Mouse (Mus musculus): ENCODE measurements around the gene Serpinb11. TPM values are rescaled to one million over a fixed set of nuclear protein-coding genes. Genes with fewer than 3 reads are reported as not detected.

Gene Serpinb11
- total RNA-seq (2015; ENCODE audit: low replicate concordance): not detected in 2 replicates
- total RNA-seq (2017; ENCODE audit: low replicate concordance): not detected in 2 replicates

GRCm38 (mm10) chr1:107360898-107361297 lies at the start of gene Serpinb11:
Serpinb11 (plus strand) TSS chr1:107361198.
- ATAC-seq (replicated peaks; ENCODE audit: low FRiP score, poor library complexity, severe bottlenecking): no peak

GRCm38 (mm10) chr1:107345979-107346378 lies 15.0 kb upstream of the Serpinb11 start:
- no peak for ATAC-seq (replicated peaks; ENCODE audit: low FRiP score, poor library complexity, severe bottlenecking)

GRCm38 (mm10) chr1:107346788-107347187 lies 14.2 kb upstream of the Serpinb11 start:
- no peak for ATAC-seq (replicated peaks; ENCODE audit: low FRiP score, poor library complexity, severe bottlenecking)

GRCm38 (mm10) chr1:107350392-107350791 lies 10.6 kb upstream of the Serpinb11 start:
- no peak for ATAC-seq (replicated peaks; ENCODE audit: low FRiP score, poor library complexity, severe bottlenecking)

- no peak for ATAC-seq (replicated peaks; ENCODE audit: low FRiP score, poor library complexity, severe bottlenecking)
Measured at GRCm38 (mm10) chr1:107351115-107351514, 9.9 kb upstream of the Serpinb11 start.

- no peak for ATAC-seq (replicated peaks; ENCODE audit: low FRiP score, poor library complexity, severe bottlenecking)
Measured at GRCm38 (mm10) chr1:107353046-107353445, 8.0 kb upstream of the Serpinb11 start.

- no peak for ATAC-seq (replicated peaks; ENCODE audit: low FRiP score, poor library complexity, severe bottlenecking)
Measured at GRCm38 (mm10) chr1:107365973-107366372, 5.0 kb downstream of the Serpinb11 start.

- ATAC-seq (replicated peaks; ENCODE audit: low FRiP score, poor library complexity, severe bottlenecking): no peak
Measured at GRCm38 (mm10) chr1:107368944-107369343, 7.9 kb downstream of the Serpinb11 start.

GRCm38 (mm10) chr1:107376952-107377351 lies 16.0 kb downstream of the Serpinb11 start:
- ATAC-seq (replicated peaks; ENCODE audit: low FRiP score, poor library complexity, severe bottlenecking): no peak

GRCm38 (mm10) chr1:107378368-107378767 lies 17.4 kb downstream of the Serpinb11 start:
- ATAC-seq (replicated peaks; ENCODE audit: low FRiP score, poor library complexity, severe bottlenecking): no peak

- no peak for ATAC-seq (replicated peaks; ENCODE audit: low FRiP score, poor library complexity, severe bottlenecking)
Measured at GRCm38 (mm10) chr1:107381491-107381890, 20.5 kb downstream of the Serpinb11 start.

- ATAC-seq (replicated peaks; ENCODE audit: low FRiP score, poor library complexity, severe bottlenecking): no peak
Measured at GRCm38 (mm10) chr1:107382404-107382803, 21.4 kb downstream of the Serpinb11 start.

GRCm38 (mm10) chr1:107384532-107384931 lies 23.5 kb downstream of the Serpinb11 start:
- ATAC-seq (replicated peaks; ENCODE audit: low FRiP score, poor library complexity, severe bottlenecking): no peak

- ATAC-seq (replicated peaks; ENCODE audit: low FRiP score, poor library complexity, severe bottlenecking): no peak
Measured at GRCm38 (mm10) chr1:107389753-107390152, 28.8 kb downstream of the Serpinb11 start.

- ATAC-seq (replicated peaks; ENCODE audit: low FRiP score, poor library complexity, severe bottlenecking): no peak
Measured at GRCm38 (mm10) chr1:107397481-107397880, 36.5 kb downstream of the Serpinb11 start.

- no peak for ATAC-seq (replicated peaks; ENCODE audit: low FRiP score, poor library complexity, severe bottlenecking)
Measured at GRCm38 (mm10) chr1:107399355-107399754, 38.4 kb downstream of the Serpinb11 start, which contains the start of gene Serpinb7. Serpinb7 (plus strand) TSS chr1:107399655.

- ATAC-seq (replicated peaks; ENCODE audit: low FRiP score, poor library complexity, severe bottlenecking): no peak
Measured at GRCm38 (mm10) chr1:107402082-107402481, 41.1 kb downstream of the Serpinb11 start.

GRCm38 (mm10) chr1:107414650-107415049 lies 53.7 kb downstream of the Serpinb11 start:
- no peak for ATAC-seq (replicated peaks; ENCODE audit: low FRiP score, poor library complexity, severe bottlenecking)

- ATAC-seq (replicated peaks; ENCODE audit: low FRiP score, poor library complexity, severe bottlenecking): no peak
Measured at GRCm38 (mm10) chr1:107422487-107422886, 61.5 kb downstream of the Serpinb11 start.
